Mouse (Mus musculus): ENCODE results near the gene Tor3a. TPM values are rescaled to one million over a fixed set of nuclear protein-coding genes. Genes with fewer than 3 reads are reported as not detected.

The Tor3a gene
- polyA plus RNA-seq, 1 experiment from 2014 or later: 3.5 TPM

Other genes with a start within 250 kb of the Tor3a start
- gene Soat1, start 200.0 kb downstream of the Tor3a start, polyA plus RNA-seq (2016; fragmentation: Nextera tagmentation; extraction: Ambion mirVana): 27.2 and 29.2 TPM in 2 replicates
- 0.40 and 0.47 TPM in 2 replicates for gene Gm10031, start 150.3 kb downstream of the Tor3a start, polyA plus RNA-seq (2016; fragmentation: Nextera tagmentation; extraction: Ambion mirVana)
- 5.8 and 6.0 TPM in 2 replicates for gene Abl2, start 115.6 kb downstream of the Tor3a start, polyA plus RNA-seq (2016; fragmentation: Nextera tagmentation; extraction: Ambion mirVana)
- gene Fam20b, start 44.7 kb upstream of the Tor3a start, polyA plus RNA-seq (2016; fragmentation: Nextera tagmentation; extraction: Ambion mirVana): 17.8 and 18.0 TPM in 2 replicates
- 4.3 and 5.6 TPM in 2 replicates for gene Angptl1, start 164.2 kb upstream of the Tor3a start, polyA plus RNA-seq (2016; fragmentation: Nextera tagmentation; extraction: Ambion mirVana)

All from embryonic facial prominence, embryonic 10.5 days (tissue).